Mouse (Mus musculus): ENCODE measurements around the gene Ttc3.
"Not testable (repeated sequence)": the region's sequence is repeated elsewhere in the genome, so short reads cannot be mapped to it uniquely, and the experiment has no call there.

The Ttc3 gene

GRCm38 (mm10) chr16:94420498-94420897, 50.1 kb downstream of the Ttc3 start:
- in situ Hi-C loops (cut with MboI, MseI), result no loop called here

GRCm38 (mm10) chr16:94428948-94429347, 58.5 kb downstream of the Ttc3 start:
- in situ Hi-C loops (cut with MboI, MseI), result no loop called here

GRCm38 (mm10) chr16:94435495-94436234, 65.2 kb downstream of the Ttc3 start:
- in situ Hi-C loops (cut with MboI, MseI), result no loop called here

GRCm38 (mm10) chr16:94436801-94437200, 66.4 kb downstream of the Ttc3 start:
- in situ Hi-C loops (cut with MboI, MseI), result no loop called here

GRCm38 (mm10) chr16:94441361-94441760, 70.9 kb downstream of the Ttc3 start:
- in situ Hi-C loops (cut with MboI, MseI), result no loop called here

- in situ Hi-C loops (cut with MboI, MseI), result no loop called here
Observed at GRCm38 (mm10) chr16:94449151-94449550, 78.7 kb downstream of the Ttc3 start.

GRCm38 (mm10) chr16:94449632-94450031, 79.2 kb downstream of the Ttc3 start:
- in situ Hi-C loops (cut with MboI, MseI), result no loop called here

- in situ Hi-C loops (cut with MboI, MseI), result no loop called here
Observed at GRCm38 (mm10) chr16:94451545-94452488, 81.4 kb downstream of the Ttc3 start.

GRCm38 (mm10) chr16:94452768-94453167, 82.3 kb downstream of the Ttc3 start:
- in situ Hi-C loops (cut with MboI, MseI), result no loop called here

- in situ Hi-C loops (cut with MboI, MseI), result no loop called here
Observed at GRCm38 (mm10) chr16:94454146-94454545, 83.7 kb downstream of the Ttc3 start.

GRCm38 (mm10) chr16:94464067-94464466, 93.6 kb downstream of the Ttc3 start:
- in situ Hi-C loops (cut with MboI, MseI), result no loop called here

GRCm38 (mm10) chr16:94465900-94466299, 95.5 kb downstream of the Ttc3 start:
- in situ Hi-C loops (cut with MboI, MseI), result no loop called here

- in situ Hi-C loops (cut with MboI, MseI), result not testable (repeated sequence)
Observed at GRCm38 (mm10) chr16:94466317-94466716, 95.9 kb downstream of the Ttc3 start.

- in situ Hi-C loops (cut with MboI, MseI), result no loop called here
Observed at GRCm38 (mm10) chr16:94467337-94468055, 97.1 kb downstream of the Ttc3 start.

GRCm38 (mm10) chr16:94468391-94468790, 98.0 kb downstream of the Ttc3 start:
- in situ Hi-C loops (cut with MboI, MseI), result no loop called here

- in situ Hi-C loops (cut with MboI, MseI), result no loop called here
Observed at GRCm38 (mm10) chr16:94472515-94472951, 102.1 kb downstream of the Ttc3 start.

- in situ Hi-C loops (cut with MboI, MseI), result no loop called here
Observed at GRCm38 (mm10) chr16:94473086-94473822, 102.8 kb downstream of the Ttc3 start.

GRCm38 (mm10) chr16:94484752-94485535, 114.5 kb downstream of the Ttc3 start:
- in situ Hi-C loops (cut with MboI, MseI), result no loop called here

- in situ Hi-C loops (cut with MboI, MseI), result no loop called here
Observed at GRCm38 (mm10) chr16:94487341-94487740, 116.9 kb downstream of the Ttc3 start.

- in situ Hi-C loops (cut with MboI, MseI), result no loop called here
Observed at GRCm38 (mm10) chr16:94489326-94489725, 118.9 kb downstream of the Ttc3 start.
